Mouse (Mus musculus) 416B (cell line): ENCODE measurements at regions not wholly inside any gene's neighbourhood (a gene's known extent, or its start where the extent isn't known, plus 50 kb on each side); places are given as distances from the start of the nearest gene placed in this dataset.
"Not testable (repeated sequence)": the region's sequence is repeated elsewhere in the genome, so short reads cannot be mapped to it uniquely, and the experiment has no call there.

Source experiments
- DNase-seq: peaks from one replicate; pipeline ENCODE4 v3.0.0; 2011; ENCODE audit warnings: low read depth

- DNase-seq = no peak
Measured at GRCm38 (mm10) chr5:148820476-148820875, 108.6 kb downstream of the Katnal1 start.

- DNase-seq = peak; percentile 82
Measured at GRCm38 (mm10) chr5:148819423-148819822, 109.7 kb downstream of the Katnal1 start.

- peak; percentile 35 for DNase-seq
Measured at GRCm38 (mm10) chr5:148818746-148819145, 110.4 kb downstream of the Katnal1 start.

- DNase-seq = no peak
Measured at GRCm38 (mm10) chr5:148812840-148813239, 116.3 kb downstream of the Katnal1 start.

GRCm38 (mm10) chr5:148812016-148812415, 117.1 kb downstream of the Katnal1 start:
- DNase-seq = peak; percentile 84

- no peak for DNase-seq
Measured at GRCm38 (mm10) chr5:148809485-148809884, 119.6 kb downstream of the Katnal1 start.

- DNase-seq = no peak
Measured at GRCm38 (mm10) chr5:148809055-148809454, 120.1 kb downstream of the Katnal1 start.

GRCm38 (mm10) chr5:148808426-148808825, 120.7 kb downstream of the Katnal1 start:
- peak; percentile 56 for DNase-seq

- DNase-seq = no peak
Measured at GRCm38 (mm10) chr5:148807612-148808011, 121.5 kb downstream of the Katnal1 start.

GRCm38 (mm10) chr5:148805030-148805429, 124.1 kb downstream of the Katnal1 start:
- DNase-seq = no peak

GRCm38 (mm10) chr5:148803772-148804171, 125.3 kb downstream of the Katnal1 start:
- DNase-seq = no peak

GRCm38 (mm10) chr5:148802720-148803119, 126.4 kb downstream of the Katnal1 start:
- no peak for DNase-seq

GRCm38 (mm10) chr5:148798541-148798940, 130.6 kb downstream of the Katnal1 start:
- no peak for DNase-seq

GRCm38 (mm10) chr5:148796072-148796471, 133.0 kb downstream of the Katnal1 start:
- DNase-seq = peak; percentile 24

GRCm38 (mm10) chr5:148794465-148794864, 134.7 kb downstream of the Katnal1 start:
- peak; percentile 26 for DNase-seq

GRCm38 (mm10) chr5:148792736-148793440, 136.2 kb downstream of the Katnal1 start:
- DNase-seq = peak; percentile 75

- no peak for DNase-seq
Measured at GRCm38 (mm10) chr5:148791651-148792050, 137.5 kb downstream of the Katnal1 start.

- DNase-seq = not testable (repeated sequence)
Measured at GRCm38 (mm10) chr5:148790343-148790742, 138.8 kb downstream of the Katnal1 start.

- no peak for DNase-seq
Measured at GRCm38 (mm10) chr5:148789823-148790222, 139.3 kb downstream of the Katnal1 start.

GRCm38 (mm10) chr5:148789147-148789566, 140.0 kb downstream of the Katnal1 start:
- DNase-seq = peak; percentile 24

- DNase-seq = no peak
Measured at GRCm38 (mm10) chr5:148788690-148789089, 140.4 kb downstream of the Katnal1 start.

- no peak for DNase-seq
Measured at GRCm38 (mm10) chr5:148787270-148787669, 141.8 kb downstream of the Katnal1 start.

- not testable (repeated sequence) for DNase-seq
Measured at GRCm38 (mm10) chr5:148781076-148781475, 148.0 kb downstream of the Katnal1 start.
